Mouse (Mus musculus) brain, embryonic 18.5 days (tissue): ENCODE results near the gene Zfp827.
"Not testable (repeated sequence)": the region's sequence is repeated elsewhere in the genome, so short reads cannot be mapped to it uniquely, and the experiment has no call there.

Experiments used
- DNase-seq: peaks from one replicate; pipeline ENCODE4 v3.0.0-alpha.2; 2012; ENCODE audit warnings: low read depth, low spot score

Zfp827 gene

GRCm38 (mm10) chr8:79105186-79105585 lies 76.9 kb downstream of the Zfp827 start:
- no peak for DNase-seq

DNA sequence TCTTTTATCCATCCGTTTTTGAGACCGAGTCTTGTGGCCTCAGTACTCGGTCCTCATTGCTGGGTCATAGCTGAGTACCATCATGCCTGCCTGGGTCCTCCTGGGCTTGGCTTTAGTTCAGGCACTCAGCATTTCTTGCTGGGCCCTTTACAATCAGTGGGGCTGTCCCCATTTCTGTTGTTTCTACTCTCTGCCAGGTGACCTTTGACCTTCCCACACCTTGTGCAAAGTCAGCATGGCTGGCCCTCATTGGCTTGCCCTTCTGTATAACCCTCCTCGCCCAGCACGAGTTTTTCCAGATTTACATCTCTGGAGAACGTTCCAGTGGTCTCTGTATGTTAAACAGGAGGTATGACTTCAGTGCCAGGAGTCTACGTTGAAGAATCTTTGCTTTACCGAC lies 83.2 kb downstream of the Zfp827 start:
- DNase-seq: no peak

DNA sequence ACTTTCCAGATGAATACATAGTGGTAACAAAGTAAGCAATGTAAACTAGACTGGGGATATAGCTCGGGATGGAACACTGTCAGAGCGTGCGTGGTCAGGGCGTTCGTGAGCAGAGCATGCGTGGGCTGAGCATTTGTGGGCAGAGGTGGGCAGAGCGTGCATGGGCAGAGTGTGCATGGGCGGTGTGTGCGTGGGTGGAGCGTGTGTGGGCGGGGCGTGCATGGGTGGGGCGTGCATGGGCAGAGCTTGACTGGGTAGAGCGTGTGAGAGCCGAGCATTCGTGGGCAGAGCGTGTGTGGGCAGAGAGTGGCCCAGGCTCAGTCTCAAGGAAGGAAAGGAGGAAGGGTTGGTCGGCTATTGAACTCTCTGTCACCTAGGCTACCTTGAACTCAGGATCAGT lies 84.2 kb downstream of the Zfp827 start:
- no peak for DNase-seq

DNA sequence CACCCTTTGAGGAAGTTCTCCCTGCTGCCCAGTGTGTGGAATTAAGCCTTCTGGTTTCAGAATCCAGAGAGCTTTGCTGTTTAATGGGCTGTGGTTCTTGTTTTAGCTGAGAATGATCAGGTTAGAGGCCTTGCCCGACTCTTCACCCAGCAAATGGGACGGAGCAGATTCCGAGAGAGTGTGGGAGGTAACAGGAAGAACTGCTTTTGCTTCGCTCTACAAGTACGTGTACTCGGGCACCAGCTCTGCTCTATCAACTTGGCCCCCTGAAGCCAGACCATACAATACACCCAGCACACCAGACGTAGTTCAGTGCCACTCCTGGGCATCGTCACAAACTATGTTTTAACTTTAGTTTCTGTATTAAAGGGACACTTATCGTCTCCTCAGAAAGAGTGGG lies 85.3 kb downstream of the Zfp827 start:
- DNase-seq: no peak

DNA sequence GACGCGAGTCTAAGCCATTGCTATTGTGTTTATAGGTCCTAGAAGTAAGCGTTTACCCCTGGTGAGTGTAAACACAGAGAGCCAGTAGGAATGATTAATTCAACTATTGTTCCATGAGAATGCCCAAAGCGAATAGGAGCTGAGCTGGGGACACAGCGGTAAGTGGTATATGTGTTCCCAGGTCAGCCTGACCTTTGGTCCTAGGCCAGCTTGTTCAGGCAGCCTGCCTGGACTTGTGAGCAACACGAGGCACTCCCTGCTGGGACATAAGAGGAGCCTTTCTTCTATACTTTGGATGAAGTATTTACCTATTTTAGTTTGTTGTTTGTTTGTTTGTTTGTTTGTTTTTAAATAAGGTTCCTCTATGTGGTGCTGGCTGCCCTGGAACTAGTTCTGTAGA lies 86.3 kb downstream of the Zfp827 start:
- no peak for DNase-seq

GRCm38 (mm10) chr8:79116436-79116835 lies 88.2 kb downstream of the Zfp827 start:
- no peak for DNase-seq

DNA sequence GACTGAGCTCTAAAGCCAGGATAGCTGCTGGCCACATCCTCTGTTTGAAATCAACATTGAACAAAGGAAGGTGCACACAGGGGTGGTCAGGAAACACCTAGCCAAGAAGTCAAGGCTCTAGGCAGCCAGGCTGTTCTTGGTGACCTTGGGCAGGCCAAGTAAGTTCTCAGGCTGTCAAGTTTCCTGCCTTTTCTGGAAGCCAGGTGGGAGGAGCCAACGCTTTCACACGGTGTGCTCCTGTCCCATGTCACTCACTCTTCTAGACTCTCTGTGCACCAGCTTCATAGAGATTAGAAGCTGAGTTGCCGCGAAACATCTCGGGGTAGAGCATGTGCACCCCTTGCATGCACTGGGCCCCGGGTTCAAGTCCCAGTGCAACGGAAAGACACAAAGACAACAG lies 89.5 kb downstream of the Zfp827 start:
- no peak for DNase-seq

DNA sequence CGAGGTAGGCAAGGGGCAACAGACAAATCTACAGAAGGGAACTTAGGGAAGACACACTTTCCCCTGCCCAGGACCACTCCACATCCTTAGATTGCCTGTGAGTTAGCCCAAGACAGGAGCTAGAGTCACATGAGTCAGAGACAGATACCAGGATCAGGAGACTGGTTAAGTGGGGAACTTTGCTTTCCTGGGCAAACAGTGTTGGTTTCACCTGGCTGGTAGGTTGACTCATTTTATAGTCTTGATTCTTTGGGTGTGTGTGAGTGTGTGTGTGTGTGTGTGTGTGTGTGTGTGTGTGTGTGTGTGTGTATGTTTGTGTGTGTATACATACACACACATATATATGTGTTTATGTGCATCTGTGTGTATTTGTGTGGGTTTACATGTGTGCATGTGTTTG lies 93.4 kb downstream of the Zfp827 start:
- DNase-seq: no peak

DNA sequence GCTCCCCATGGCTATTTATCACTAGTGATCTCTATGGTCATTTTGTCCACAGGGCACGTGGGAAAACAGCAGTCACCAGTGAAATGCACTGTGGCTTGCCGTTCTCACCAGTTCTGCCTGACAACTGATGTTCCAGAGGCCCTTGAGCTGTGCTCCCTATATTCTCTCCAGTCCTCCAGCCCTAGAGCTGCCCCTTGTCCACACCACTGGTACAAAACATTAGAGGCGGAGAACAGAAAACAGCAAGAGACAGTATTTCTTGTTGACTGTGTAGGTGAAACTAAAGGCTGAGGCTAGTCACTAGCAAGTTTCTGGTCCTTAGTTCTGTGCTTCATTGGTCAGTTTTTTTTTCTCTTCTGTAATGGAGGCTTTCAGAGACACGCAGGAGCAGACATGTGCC lies 96.0 kb downstream of the Zfp827 start:
- DNase-seq: no peak

DNA sequence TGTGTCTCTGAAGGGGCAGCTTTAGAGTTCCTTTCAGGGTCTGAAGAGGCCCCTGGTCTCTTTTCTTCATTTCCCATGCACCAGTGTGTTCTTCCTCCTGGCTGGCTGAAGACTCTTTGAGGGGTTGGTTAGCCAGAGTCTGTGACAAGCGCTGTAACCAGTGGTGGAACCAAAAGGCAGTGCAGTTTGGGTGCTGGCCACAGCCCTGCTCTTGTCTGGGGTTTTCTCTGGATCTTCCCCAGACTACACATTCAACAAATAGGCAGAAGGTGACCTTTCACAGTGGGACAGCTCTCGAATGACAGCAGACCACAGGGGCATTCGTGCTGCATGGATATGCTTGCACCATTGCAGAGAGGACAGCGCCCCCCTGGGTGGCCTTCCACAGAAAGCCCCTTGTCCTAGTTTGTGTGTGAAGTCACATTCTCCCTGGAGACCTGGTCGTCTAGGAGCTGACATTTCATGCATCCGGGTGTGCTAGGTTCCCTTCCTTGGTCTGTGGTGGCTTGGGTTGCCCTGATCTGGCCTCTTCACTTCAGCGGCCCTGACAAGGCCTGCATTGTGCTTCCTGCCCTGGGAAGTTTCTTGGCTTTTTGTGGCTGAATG lies 99.1 kb downstream of the Zfp827 start:
- DNase-seq: no peak

DNA sequence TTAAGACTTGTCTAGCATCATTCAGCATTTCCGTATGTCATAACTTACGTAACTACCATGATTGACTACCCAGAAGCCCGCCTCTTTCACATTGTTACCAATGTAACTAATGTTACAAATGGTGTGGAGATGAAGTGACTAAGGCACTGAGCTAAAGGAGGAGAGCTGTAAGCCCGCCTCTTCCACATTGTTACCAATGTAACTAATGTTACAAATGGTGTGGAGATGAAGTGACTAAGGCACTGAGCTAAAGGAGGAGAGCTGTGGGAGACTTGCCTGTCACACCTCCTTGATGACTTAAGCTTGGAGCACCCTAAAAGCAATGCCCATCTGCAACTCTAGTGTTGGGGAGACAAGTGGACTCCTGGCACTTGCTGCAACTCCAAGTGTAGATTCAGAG lies 100.3 kb downstream of the Zfp827 start:
- not testable (repeated sequence) for DNase-seq

GRCm38 (mm10) chr8:79139614-79140013 lies 111.4 kb downstream of the Zfp827 start:
- DNase-seq: no peak

- no peak for DNase-seq
These were observed 112.7 kb downstream of the Zfp827 start for GRCm38 (mm10) chr8:79140981-79141380.

DNA sequence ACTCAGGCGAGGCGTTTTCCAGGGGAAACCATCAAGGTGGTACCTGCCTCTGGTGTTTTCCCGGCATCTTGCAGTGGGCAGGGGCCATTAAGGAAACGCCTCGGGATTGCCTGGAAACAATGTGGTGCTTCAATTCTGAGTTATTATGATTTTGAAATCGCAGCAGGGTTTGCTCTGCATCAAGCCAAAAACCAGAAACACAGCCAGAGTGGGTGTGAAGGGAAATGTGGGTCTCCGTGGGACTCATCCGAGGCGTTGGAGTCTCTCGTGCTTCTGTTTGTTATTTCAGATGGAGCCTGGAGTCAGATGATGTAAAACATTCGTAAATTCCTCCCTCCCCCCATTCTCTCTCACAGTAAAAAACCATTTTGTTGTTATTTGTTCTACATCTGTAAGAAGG lies 113.4 kb downstream of the Zfp827 start:
- no peak for DNase-seq

DNA sequence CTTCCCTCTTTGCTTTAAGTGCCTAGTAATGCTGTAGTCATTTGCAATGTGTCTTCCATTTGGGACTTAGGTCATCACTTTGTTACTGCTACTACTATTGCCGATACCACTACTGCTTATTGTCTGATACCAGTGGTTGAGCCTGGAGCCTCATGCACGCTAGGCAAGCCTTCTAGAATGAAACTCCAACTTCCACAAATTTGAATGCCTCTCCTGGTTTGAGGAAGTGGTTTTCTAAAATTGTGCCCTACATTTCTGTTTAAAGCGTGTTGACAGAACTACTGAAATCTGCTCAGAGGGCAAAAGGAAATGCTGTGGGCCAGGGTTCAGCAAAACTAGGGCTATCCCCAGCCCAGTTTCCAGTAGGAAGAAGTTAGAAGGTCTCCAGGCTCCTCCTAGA lies 115.5 kb downstream of the Zfp827 start:
- DNase-seq: no peak

GRCm38 (mm10) chr8:79145210-79145609 lies 117.0 kb downstream of the Zfp827 start:
- no peak for DNase-seq

DNA sequence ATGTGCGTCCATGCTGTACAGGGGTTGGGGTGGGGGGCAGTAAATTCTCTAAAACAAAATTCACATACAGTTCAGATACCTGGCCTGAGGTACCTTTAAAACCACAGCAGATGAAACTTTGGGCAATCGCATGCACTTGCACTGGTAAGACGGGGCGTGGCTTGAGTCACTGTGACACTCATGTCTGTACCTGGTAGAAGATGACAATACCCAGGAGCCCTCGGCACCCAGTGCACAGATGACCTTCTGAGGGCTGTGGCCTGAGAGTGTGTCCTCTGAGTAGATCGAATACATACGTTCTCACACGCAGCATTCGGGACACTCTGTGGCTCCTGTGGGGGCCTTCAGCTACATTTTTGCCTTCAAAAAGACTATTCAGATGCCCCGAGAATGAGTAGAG lies 117.4 kb downstream of the Zfp827 start:
- no peak for DNase-seq

DNA sequence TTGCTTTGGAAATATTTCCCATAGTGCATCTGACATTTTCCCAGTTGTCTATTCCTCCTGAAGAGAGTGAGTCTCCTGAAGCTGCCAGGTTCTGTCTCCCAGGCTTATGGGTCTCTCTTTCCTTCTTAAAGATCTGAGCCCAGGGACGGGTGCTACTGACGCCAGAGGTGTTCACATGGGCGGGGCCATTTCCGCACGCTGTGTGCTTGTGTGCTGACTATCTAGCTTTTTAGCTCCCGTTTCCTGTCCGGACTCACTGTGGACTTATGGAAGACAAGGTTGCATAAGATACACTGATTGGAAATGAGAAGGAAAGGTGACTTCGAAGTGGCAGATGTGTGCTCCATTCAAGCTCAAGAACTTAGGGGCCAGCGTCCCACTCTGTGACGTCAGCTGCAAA lies 120.6 kb downstream of the Zfp827 start:
- no peak for DNase-seq

DNA sequence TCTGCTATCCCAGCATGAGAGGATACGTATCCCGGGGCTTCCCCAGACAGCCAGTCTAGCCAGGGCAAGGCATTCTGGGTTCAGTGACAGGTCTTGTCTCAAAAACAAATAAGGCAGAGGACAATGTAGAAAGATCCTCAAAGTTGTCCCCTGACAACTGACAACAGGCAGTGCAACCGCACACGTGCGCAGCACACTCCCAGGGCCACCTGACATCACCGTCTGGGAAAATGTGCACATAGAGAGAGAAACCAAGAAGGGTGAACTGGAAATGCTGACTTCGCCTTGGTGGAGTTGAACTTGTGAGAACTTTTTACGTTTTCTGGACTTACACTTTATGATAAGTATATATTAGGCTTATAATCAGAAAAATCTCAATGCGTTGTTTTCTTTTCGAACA lies 121.6 kb downstream of the Zfp827 start:
- no peak for DNase-seq

GRCm38 (mm10) chr8:79150544-79151192 lies 122.4 kb downstream of the Zfp827 start:
- DNase-seq: no peak

- no peak for DNase-seq
These were observed 123.4 kb downstream of the Zfp827 start for GRCm38 (mm10) chr8:79151644-79152043.

GRCm38 (mm10) chr8:79153201-79153600 lies 125.0 kb downstream of the Zfp827 start:
- no peak for DNase-seq

DNA sequence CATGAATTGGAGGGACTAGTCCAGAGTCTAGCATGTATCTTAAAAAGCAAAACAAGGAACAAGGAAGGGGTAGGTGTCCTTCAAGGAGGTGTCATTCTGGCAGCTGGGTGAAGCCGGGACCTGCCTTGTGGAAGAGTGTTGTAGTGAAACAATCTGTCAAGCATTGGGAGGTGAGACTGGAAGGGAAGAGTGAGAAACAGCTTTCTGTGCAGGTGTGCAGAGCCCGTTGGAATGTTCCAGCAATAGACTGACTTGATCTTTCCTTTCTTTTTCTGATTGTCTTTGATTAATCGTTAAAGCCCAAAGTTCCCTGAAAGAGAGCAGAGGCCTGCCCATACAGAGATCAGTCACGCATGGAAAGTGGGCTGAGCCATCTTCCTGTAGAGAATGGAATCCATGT lies 125.4 kb downstream of the Zfp827 start:
- no peak for DNase-seq
